Mouse (Mus musculus) intestine, postnatal 0 days (tissue): ENCODE results near the gene Mrgpre. TPM values are rescaled to one million over a fixed set of nuclear protein-coding genes. Genes with fewer than 3 reads are reported as not detected.

Experiments used
- ATAC-seq: fragments of 200-750 bp; cut with Nextera tagmentation; 2 replicates; pipeline ENCODE4 v1.8.0; 2017; ENCODE audit warnings: mild to moderate bottlenecking, moderate TSS enrichment, moderate library complexity
- H3K27ac ChIP-seq: fragments of 300-500 bp; sonication (generic); 2 replicates; pipeline ENCODE4 v1.5.1; 2014; ENCODE audit warnings: mild to moderate bottlenecking, low read depth, low read length, moderate library complexity
- H3K27me3 ChIP-seq: fragments of 300-500 bp; sonication (generic); replicated peaks from 2 replicates; pipeline ENCODE4 v1.6.1; 2014; ENCODE audit warnings: low read length, mixed read lengths; ENCODE audit not compliant: control insufficient read depth, insufficient read depth
- H3K36me3 ChIP-seq: fragments of 300-500 bp; sonication (generic); 2 replicates; pipeline ENCODE4 v1.6.1; 2014; ENCODE audit warnings: mild to moderate bottlenecking, moderate library complexity; ENCODE audit not compliant: control insufficient read depth, insufficient read depth
- H3K4me1 ChIP-seq: fragments of 300-500 bp; sonication (generic); replicated peaks from 2 replicates; pipeline ENCODE4 v1.6.1; 2014; ENCODE audit warnings: antibody characterized with exemption, low read length, mixed read lengths; ENCODE audit not compliant: control insufficient read depth, insufficient read depth
- H3K4me2 ChIP-seq: fragments of 300-500 bp; sonication (generic); replicated peaks from 2 replicates; pipeline ENCODE4 v1.6.1; 2014; ENCODE audit warnings: low read depth, mild to moderate bottlenecking, moderate library complexity
- H3K4me3 ChIP-seq: fragments of 300-500 bp; sonication (generic); 2 replicates; pipeline ENCODE4 v1.5.1; 2014; ENCODE audit warnings: low read depth, low read length
- H3K9ac ChIP-seq: fragments of 300-500 bp; sonication (generic); 2 replicates; pipeline ENCODE4 v1.6.1; 2014; ENCODE audit warnings: mild to moderate bottlenecking, low read depth, low read length
- H3K9me3 ChIP-seq: fragments of 300-500 bp; sonication (generic); 2 replicates; pipeline ENCODE4 v1.6.1; 2016; ENCODE audit warnings: mixed run types; ENCODE audit not compliant: control insufficient read depth
- CTCF ChIP-seq: sonication (generic); IDR thresholded peaks from 2 replicates; pipeline ENCODE4 v1.5.1; 2016; ENCODE audit warnings: low read depth, mild to moderate bottlenecking, control low read depth, antibody characterized with exemption, moderate library complexity
- WGBS: fragments of 180-500 bp; shearing (Covaris S2); extraction: QIAGEN DNeasy Blood & Tissue Kit; methylation state at CpG from one replicate; pipeline ENCODE4 v1.1.7; 2014; 5-methylcytosine and 5-hydroxymethylcytosine counted together
- polyA plus RNA-seq: library from polyadenylated mRNA; unstranded; fragments of >200 nt; fragmentation: Nextera tagmentation; extraction: Ambion mirVana; gene quantifications from 2 replicates; pipeline ENCODE4 v1.2.1, GENCODE M21; 2015

The Mrgpre gene
- polyA plus RNA-seq, 1 experiment from 2014 or later, result 1.5 TPM

DNA sequence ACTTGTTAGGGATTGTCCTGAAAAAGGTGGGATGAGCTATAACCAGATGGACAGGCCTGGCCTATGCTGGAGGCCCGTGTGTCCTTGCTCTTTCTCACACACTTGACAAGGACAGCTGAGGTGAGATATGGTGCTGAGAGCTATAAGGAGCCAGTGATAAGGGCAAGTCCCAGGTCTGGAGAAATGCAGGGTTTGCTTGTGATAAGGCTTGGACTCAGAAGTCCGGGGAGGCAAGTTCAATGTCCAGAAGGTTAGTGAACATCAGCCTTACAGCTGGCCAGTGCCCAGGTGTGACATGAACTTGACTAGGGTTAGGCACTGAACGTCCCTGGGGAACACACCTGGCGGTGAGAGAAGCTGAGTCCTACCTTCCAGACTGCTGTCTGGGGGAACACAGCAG is 32.2 kb downstream of the Mrgpre start:
- Histone ChIP-seq H3K4me1 (peaks cover 1% of the 10 kb centered on the region; the same call in 1 of the 2 replicates), H3K9ac (no peak overlapping the region), H3K27ac (no peak overlapping the region), H3K4me3 (no peak overlapping the region), H3K9me3 (no peaks in the 10 kb centered on the region), H3K36me3 (no peaks in the 10 kb centered on the region), H3K4me2 (0 out of 2 replicates have a peak overlapping the region, but pooled peaks have one; percentile 3), H3K27me3 (peaks cover 15% of the 10 kb centered on the region; the same call in 1 of the 2 replicates)
- ATAC-seq, result peak; percentile 61
- WGBS, result 47% methylated on average over 4 of the region's 4 CpGs
- TF ChIP-seq CTCF, result no peak

DNA sequence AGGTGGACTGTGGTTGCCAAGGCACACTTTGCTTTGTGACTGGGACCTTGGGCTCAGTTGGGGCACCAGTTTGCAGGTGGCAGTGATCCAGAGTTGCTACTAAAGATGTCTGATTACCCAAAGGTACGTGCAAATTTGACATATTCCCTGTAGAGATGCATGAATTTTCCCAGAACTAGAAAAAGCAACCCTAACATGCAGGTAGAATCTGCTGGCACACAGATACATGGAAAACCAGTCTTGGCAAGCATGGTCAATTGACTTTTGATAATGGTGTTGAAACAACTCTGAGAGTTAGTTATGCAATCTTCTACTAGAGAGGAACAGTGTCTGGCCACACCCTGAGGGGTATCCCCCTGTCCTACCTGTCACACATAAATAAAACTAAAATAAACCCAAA is 32.9 kb downstream of the Mrgpre start:
- peaks cover 13% of the 10 kb centered on the region; the same call in 1 of the 2 replicates for H3K27me3 ChIP-seq
- WGBS, result 67% methylated on average over 1 of the region's 1 CpGs
- H3K9me3 ChIP-seq, result no peaks in the 10 kb centered on the region
- H3K27ac ChIP-seq, result no peak overlapping the region
- no peak overlapping the region for H3K4me3 ChIP-seq
- H3K9ac ChIP-seq, result no peak overlapping the region; the same call in 1 of the 2 replicates
- H3K4me2 ChIP-seq, result no peak overlapping the region
- H3K36me3 ChIP-seq, result no peaks in the 10 kb centered on the region
- H3K4me1 ChIP-seq, result no peaks in the 10 kb centered on the region; the same call in 1 of the 2 replicates
- TF ChIP-seq CTCF, result no peak
- ATAC-seq, result no peak

DNA sequence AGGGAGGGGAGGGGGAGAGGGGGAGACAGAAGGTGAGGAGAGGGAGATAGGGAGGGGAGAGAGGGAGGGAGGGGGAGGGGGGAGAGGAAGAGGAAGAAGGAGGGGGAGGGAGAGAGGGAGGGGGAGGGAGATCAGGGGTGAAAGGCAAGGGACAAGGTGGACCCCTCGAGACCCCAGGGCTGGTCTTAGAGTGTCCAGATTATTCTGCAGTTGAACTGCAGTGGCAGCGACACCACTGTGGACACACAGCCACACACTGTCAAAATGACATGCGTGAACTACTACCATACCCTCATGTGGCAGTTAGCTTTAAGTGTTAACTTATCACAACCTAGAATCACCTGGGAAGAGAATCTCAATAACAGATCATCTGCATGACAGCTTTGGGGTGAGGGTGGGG is 35.3 kb downstream of the Mrgpre start:
- Histone ChIP-seq H3K36me3 (no peaks in the 10 kb centered on the region), H3K4me1 (no peaks in the 10 kb centered on the region), H3K4me2 (no peak overlapping the region), H3K27ac (no peak overlapping the region), H3K9ac (no peak overlapping the region), H3K9me3 (no peaks in the 10 kb centered on the region), H3K27me3 (no peaks in the 10 kb centered on the region), H3K4me3 (no peak overlapping the region)
- no peak for TF ChIP-seq CTCF
- WGBS, result 78% methylated on average over 3 of the region's 3 CpGs
- no peak for ATAC-seq

DNA sequence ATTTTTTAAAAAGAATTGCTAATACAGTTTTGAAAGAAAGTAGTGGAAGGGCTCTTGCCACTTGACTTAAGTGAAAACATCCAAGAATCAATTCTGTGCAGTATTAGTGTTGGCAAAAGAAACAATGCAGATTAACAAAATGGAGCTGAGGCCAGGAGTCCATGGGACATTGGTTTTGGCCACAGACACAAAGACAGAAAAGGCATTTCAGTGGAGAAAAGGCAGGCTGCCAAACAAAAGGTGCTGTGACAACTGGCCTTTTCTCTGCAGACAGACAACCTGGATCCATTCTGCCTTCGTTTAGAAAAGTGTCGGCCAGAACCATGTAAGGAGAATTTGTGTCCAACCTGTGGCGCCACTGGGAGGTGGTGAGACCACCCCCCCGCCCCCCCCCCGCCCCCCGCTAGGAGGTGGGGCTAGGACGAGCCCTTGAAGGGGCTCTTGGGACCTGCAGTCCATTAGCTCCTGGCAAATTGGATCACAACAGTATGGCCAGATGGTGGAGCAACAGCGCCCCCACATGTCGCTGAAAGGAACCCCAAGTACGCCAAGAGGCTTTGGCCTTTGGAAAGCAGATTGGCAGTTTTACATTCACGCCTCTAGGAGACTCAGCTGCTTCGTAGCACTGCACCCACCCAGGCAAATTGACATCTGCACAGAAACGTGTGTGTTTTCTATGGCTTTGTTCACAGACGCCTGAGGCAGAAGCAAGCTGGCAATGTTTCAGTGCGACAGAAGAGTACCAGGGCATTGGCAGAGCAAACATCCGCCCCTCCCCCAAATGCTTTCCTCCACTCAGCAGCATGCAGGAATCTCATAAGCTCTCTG is 36.0 kb downstream of the Mrgpre start:
- 3% methylated on average over 16 of the region's 16 CpGs for WGBS
- peak; percentile 93 for TF ChIP-seq CTCF
- Histone ChIP-seq H3K36me3 (no peaks in the 10 kb centered on the region), H3K4me1 (no peaks in the 10 kb centered on the region), H3K4me2 (peak overlapping the region; percentile 50), H3K4me3 (no peak overlapping the region), H3K27ac (no peak overlapping the region), H3K27me3 (no peaks in the 10 kb centered on the region), H3K9me3 (no peaks in the 10 kb centered on the region), H3K9ac (no peak overlapping the region)
- peak; percentile 41 for ATAC-seq

DNA sequence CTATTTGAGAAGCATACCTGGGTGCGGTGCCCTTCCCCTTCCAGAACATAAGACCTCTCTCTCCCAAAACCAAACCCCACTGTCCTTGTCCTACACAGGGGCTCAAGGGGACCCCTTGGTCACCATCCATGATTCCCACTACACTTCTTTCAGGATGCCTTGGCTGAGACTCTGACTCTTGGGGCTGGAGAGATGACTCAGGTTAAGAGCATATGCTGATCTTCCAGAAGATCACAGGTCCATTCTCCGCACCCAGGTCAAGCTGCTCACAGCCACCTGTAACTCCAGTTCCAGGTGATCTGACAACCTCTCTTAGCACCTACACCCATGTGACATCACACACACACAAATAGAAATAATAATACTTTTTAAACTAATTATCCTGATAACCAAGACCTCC is 43.6 kb downstream of the Mrgpre start:
- Histone ChIP-seq H3K9me3 (no peaks in the 10 kb centered on the region), H3K4me3 (peak overlapping the region; percentile 70), H3K9ac (0 out of 2 replicates have a peak overlapping the region, but pooled peaks have one; percentile 83), H3K27ac (no peak overlapping the region), H3K4me2 (peak overlapping the region; percentile 89), H3K4me1 (peaks cover 9% of the 10 kb centered on the region; the same call in 1 of the 2 replicates), H3K27me3 (no peaks in the 10 kb centered on the region), H3K36me3 (no peaks in the 10 kb centered on the region)
- TF ChIP-seq CTCF, result no peak
- ATAC-seq, result no peak; the same call in 1 of the 2 replicates
- 31% methylated on average over 2 of the region's 2 CpGs for WGBS

DNA sequence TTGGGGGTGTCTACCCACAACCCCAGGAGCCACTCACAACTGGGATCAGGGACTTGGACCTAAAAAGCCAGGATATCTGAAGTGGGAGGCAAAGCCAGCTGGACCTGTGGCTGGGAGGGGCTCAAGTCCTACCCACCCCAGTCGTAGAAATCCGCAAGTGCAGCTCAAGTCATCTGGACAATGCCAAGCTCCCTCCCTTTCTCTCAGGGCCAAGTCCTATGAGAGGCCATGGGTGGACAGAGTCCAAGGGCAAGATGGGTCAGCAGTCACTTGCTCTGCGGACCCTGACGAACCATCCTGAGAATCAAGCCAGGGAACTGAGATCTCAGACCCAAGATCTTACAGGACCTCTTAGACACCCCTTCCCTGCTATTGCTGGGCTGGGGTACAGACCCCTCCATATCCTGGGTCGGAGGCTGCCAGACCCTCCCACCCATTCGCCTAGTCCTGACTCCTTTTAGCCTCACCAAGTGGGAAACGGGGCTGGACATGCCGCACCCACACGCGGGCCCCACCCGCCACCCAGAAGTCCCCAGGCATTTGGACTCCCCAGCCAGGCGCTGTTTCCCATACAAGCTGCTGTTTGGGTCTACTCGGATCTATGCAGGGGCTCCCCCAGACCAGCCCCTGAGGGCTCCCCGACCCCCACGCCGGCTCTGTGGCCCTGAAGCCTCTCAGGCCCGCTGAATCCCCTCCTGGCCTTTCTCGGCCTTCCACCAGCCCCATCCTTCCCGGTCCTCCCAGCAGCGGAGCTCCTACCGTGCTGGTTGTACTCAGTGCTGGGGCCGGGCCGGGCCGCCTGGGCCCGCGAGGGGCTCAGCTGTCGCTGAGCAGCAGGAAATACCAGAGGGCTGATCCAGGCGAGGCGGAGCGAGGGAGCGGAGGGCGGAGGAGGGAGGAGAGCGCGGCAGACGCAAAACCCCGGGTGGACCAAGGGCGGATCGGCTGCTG is 44.5 kb downstream of the Mrgpre start:
- peak overlapping the region; percentile 83 for H3K9ac ChIP-seq
- H3K4me1 ChIP-seq, result peaks cover 9% of the 10 kb centered on the region; the same call in 1 of the 2 replicates
- H3K4me2 ChIP-seq, result peak overlapping the region; percentile 89
- peak overlapping the region; percentile 78 for H3K27ac ChIP-seq
- ATAC-seq, result peak; percentile 74
- H3K36me3 ChIP-seq, result peaks cover 3% of the 10 kb centered on the region; the same call in 1 of the 2 replicates
- H3K9me3 ChIP-seq, result no peaks in the 10 kb centered on the region
- WGBS, result 4% methylated on average over 38 of the region's 38 CpGs
- H3K4me3 ChIP-seq, result peak overlapping the region; percentile 70
- TF ChIP-seq CTCF, result no peak
- no peaks in the 10 kb centered on the region for H3K27me3 ChIP-seq
